Mouse (Mus musculus) urinary bladder, adult 2 months (tissue): Measurements from ENCODE around the gene Adamts6. TPM values are rescaled to one million over a fixed set of nuclear protein-coding genes. Genes with fewer than 3 reads are reported as not detected.
A peak's percentile ranks its signal among the peaks of the same experiment; 100 is the strongest.

Experiments
- DNase-seq: peaks from one replicate; pipeline ENCODE4 v3.0.0; 2022; ENCODE audit warnings: low spot score
- polyA plus RNA-seq: library from polyadenylated mRNA; depleted of rRNA; stranded (reverse); fragments of >200 nt; gene quantifications from 2 replicates; pipeline ENCODE4 v1.2.3, GENCODE M21; 2012; rRNA removed

Adamts6 gene
- 10.0 and 10.4 TPM in 2 replicates for polyA plus RNA-seq

DNA sequence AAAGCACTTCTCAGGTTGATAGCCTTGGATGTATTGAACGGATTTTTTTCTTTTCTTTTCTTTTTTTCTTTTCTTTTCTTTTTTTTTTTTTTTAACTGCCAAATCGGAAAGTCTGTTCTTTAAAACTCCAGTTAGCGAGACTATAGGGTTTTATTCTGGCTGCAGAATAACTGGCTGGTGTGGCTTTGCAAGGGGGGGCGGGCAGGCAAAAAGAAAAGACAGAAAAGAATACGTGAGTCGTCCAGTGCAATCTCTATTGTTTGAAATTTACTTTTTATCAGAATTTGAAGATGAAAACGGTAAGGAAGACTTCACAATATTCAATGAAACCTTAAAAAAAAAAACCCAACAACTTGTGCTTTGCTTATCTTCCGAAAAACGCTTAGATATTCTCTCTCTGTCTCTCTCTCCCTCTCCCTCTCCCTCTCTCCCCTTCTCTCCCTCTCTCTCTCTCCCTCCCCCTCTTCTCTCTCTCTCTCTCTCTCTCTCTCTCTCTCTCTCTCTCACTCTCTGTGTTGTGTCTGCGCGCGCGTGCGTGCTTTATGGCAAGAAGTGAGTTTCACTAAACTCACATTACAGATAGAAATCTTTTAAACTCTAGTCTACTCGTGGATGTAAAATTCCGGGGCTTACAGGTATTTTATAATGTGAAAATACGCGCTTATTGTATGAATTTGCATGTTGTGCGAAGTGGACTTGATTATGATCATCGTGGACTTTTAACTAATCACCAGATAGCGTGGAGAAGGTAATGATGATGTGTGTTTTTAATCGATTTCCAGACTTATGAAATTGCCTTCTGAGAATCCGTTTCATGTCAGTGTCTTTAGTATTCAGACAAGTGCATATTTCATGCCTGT is at the start of gene Adamts6:
Adamts6 (plus strand) TSS at position 470 of the 860 bp plus-strand sequence.
- DNase-seq, result no peak

DNA sequence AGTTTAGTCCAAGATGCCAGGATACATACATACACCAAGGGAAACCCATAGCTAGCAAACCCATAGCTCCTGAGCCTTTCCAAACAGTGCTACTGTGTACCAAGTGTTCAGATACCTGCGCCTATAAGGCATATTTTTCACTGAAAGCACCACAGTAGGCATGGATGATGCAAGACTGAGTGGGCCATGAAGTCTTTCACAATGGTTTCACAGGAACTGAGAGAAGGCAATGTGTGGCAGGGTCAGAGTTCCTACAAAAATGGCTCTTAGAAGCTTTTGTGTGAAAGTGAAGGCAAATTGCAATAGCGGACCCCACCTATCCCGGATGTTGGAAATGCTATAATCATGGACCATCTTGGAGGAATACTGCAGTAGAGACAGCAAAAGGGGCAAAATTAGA is 28.6 kb upstream of the Adamts6 start:
- DNase-seq, result no peak

DNA sequence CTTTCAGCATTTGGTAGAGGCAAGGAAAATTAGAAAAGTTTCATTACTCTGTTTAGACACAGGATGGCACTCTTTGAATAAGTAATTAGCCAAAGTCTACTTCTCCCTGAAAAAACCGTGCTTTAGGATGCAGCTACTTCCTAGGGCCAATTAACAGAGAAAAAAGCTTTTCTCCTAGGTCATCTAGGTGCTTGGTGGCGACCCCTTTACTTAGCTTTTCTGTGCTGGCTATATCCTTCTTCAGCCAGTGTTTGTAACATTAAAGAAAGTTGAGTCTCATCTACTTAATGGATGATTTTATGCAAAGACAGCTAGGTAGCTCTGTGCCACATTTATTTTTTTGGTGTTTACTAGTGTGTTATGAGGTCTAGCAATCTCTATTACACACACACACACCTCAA is 2.6 kb upstream of the Adamts6 start:
- no peak for DNase-seq

DNA sequence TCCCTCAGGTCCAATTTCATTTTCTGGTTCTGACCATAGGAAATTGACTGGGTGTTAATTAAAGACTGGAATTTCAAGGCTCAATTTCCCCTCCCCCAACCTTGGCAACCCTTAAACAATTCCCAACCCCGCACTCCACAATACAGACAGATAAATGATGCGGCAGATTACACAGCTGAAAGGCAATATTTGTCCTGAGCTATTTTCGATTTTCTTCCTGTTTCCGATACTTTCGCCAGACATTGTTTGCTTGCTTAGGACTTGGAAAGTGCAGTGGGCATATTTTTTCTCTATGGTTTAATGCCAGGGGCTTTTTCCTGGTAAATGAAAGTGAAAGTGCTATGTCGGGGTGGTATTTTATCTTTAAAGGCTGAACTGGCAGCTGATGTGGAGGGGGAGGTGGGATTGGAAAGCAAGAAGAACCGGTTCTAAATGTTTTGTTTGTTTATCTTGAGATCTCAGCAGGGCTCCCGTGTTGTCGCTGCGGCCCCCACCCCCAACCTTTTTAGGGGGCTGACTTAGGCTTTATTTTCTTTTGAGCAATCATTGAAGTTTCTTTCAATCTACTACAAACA is 1.8 kb upstream of the Adamts6 start:
- no peak for DNase-seq

DNA sequence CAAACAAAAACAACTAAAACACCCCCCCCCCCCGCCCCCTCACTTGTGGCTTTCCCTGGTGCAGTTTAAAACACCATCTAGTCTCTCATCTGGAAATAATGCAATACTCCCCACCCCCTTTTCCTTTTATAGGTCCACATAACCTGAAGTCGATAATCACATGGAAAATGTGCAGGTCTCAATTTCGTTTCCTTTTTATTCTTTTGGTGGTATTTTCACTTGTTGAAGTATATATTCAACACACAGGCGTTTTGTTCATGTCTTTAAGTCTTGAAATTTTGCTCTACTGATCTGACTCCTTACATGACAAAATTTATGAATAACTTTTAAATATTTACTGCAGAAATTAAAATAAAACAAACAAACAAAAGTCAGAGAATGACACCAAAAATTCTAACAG is 1.3 kb upstream of the Adamts6 start:
- DNase-seq, result no peak

DNA sequence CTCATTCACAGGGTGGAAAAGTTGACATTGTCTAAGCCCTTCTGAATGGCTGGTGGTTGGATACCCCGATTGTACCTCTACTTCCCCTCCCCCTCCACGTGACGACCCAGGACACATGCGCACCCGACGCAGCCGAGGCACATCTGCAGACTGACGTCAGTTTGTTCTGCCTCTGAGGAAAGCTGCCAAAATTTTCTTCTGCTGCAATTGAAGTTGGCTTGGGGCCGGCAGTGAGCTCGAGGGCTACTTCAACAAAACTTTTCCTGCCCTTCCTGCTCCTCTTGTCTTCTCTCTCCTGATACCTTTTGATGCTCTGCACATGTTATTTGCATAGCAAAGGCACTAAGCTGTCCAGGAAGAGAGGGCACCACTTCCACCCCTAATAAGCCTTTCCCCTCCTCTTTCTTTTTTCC is 732 bp upstream of the Adamts6 start:
- DNase-seq, result peak; percentile 62

DNA sequence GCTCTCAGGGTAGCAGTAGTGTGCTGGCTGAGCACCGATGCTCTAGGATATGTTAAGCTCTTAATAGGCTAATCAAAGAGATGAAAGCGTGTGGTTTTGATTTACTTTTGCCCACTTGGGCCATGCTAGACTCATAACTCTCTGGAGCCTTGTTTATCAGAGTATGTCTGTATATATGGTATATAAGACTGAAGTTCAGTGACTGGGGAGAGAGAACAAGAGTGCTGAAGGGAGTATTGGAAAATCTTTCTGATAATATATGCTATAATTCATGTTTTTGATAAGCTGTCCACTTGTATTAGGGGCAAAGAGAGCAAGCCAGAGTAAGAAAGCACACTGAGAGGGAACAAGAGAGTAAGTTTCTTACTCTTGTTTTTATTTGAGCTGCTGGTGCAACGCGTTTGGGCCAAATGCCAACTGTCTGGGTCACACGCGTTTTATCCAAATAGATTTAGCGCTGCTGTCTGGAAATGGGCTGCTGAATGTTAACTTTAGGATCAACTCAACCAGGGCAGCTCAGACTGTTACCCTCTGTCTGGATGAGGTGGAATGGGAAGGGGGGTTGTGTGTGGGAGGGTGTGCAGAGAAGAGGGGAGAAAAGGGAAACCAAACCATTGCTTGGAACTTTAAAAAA is 708 bp downstream of the Adamts6 start:
- DNase-seq, result peak; percentile 39

DNA sequence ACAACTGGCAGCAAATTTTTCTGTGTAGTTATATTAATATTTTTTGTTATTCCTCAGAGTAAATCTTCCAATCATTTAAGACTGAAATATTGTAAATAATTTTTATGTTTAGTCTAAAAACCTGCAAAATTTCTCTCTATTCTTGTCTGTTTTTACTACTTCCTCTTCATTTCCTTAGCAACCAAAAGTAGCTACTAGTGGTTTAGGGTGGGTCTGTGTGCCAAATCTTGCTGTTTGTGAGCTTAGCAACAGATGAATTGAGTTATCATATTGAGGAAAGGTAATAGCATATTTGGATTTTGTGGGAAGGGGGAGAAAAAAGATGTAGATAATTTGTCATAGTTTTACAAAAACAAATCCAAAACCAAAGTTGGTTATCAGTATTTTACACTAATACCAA is 1.5 kb downstream of the Adamts6 start:
- no peak for DNase-seq

DNA sequence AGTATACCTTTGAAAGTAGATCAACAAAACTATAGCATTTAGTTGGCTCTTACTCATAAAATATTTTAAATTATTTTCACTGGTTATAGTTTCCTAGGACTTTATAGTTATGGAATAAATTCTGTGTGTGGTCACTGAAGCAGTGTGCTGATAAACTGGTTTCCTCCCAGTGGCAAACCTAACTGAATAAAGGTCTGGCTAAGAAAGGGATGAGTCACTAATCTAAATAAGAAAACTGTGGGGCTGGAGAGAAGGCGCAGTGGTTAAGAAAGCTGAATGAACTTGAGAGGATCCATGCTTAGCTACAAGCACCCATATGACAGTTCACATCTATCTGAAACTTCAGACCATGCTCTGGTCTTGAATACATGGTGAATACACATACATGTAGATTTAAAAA is 7.8 kb downstream of the Adamts6 start:
- DNase-seq, result no peak

DNA sequence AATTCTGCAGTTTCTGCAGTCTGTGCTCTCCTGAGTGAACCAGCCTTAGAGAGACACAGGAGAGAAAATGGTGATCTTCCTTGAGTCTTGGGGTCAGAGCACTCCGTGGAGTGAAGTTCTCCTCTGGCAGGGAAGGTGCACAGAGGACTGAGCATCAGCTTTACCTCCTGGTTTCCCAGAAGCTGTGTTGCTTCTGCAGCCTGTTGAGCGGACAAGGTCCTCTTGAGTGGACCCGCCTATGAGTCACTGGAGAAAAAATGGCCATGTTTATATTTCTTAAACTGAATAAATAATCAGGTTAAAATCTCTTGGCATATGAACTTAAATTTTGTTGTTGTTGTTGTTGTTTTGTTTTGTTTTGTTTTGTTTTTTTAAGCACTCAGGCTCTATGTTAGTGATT is 41.7 kb downstream of the Adamts6 start:
- DNase-seq, result no peak

DNA sequence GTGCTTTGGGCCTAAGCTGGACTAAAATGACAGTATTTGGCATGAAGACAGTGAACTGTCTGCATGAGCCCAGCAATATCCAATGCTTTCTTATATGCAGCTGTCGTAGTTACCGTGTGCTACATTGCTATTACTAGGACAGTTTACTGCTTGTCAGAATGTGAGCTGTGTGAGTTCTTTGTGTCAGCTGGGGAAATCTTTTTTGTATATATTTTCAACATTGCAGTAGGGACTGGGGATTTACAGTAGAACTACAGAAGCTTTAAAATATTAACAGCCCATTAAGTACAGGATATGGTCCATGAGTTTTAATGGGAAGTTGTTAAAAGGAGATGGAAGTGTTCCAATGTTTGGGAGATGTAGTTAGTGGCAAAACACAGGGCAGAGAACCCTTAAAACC is 42.1 kb downstream of the Adamts6 start:
- no peak for DNase-seq

DNA sequence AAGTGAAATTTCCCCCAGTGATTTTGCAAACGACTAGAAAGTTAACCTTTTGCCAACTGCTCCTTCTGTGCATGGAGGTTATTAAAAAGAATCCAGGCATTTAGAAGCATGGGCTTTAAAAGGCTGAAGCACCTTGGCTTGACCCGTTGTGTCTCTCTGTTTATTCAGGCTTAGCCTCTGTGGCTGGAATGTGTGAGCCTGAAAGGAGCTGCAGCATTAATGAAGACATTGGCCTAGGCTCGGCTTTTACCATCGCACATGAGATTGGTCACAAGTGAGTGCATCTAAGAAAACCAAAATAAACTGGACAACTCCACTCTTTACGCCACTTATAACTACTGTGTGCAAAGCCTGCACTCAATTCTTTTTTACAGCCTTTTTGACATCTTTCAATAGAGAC is 65.0 kb downstream of the Adamts6 start:
- no peak for DNase-seq

DNA sequence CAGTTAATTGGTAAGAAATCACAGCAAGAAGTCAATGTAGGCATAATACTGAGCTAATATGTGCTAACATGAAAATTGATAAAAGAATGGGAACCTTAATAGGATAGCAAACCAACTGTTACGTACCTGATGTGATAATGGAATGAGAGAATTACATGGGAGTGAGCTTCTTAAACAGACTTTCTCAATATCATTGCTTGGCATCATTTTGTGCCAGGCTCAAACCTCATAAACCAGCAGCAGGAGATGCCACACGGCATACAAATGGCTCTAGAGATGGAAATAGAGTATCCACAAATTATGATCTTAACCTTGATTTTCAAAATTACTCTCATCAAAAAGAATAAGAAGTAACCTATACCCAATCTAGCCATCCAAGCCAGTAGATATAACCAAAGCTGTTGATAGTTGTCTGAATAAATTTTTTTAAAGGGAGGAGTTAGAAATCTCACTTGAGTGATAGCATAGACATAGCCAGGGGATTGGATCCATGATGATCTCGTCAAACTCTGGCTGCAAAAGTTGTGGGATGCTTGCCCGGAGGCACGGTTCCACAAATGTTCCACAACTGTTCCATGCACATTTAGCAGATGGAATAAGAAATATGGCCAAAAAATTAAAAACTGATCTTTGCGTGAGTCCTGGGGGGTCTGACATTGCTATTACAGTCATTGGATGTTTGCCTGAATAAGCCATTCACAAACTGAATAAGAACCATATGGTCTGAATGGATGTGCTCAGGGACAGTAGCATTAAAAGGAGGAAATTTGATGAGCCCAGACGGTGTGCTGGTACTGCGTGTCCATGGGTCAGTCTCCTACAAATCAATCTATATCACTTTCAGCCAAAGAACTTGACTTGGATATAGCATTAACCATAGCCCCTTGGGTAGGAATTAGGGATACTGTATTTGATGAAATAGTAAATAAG is 106.1 kb downstream of the Adamts6 start:
- DNase-seq, result no peak

DNA sequence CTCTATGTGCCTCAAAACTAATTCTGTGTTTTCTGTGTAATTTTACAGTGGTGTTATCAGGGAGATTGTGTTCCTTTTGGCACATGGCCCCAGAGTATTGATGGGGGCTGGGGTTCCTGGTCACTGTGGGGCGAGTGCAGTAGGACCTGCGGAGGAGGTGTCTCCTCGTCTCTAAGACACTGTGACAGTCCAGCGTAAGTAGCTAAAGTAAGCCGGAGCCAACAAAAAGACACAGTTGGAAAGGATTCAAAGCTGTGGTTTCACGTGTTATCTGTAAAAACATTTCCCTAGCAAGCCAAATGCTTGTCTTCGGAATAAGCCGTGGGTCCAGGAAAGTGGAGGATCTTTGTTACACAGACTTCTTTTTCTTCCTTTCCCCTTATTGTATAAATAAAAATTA is 110.2 kb downstream of the Adamts6 start:
- DNase-seq, result no peak

DNA sequence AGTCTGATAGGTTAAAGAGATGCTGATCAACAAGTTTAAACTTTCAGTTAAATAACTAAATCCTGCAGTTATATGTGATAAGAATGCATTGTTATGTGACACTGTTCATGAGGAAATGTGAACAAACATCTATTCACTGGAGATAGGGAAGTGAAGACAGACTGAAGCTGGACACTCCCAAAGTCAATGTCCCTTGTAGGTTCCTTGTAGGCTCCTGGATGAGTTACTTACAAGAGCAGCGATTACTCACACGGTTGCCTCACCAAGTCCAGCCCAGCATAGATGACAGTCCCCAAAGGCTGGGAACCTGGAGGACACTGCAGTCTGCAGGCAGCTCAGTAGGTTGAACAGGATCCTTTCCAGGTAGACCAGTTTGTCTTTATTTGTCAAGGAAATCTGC is 145.1 kb downstream of the Adamts6 start:
- no peak for DNase-seq

DNA sequence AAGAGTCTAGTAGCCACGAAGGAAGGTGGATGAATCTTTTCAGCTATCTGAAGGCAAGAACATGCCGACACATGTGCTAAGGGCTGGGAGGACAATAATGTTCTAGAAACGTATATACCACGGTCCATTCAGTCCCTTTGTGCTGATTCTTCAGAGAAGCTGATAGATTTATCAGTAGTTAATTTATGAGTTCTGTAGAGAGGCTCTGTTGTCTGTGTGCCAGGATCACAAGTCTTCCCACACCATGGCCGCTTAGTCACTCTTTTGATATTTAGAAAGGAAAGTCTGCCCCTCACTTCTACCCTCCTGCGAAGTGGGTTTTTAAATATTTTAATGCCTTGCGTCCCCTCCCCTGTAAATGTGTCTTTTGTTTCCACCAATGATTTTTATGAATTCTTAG is 154.9 kb downstream of the Adamts6 start:
- no peak for DNase-seq

DNA sequence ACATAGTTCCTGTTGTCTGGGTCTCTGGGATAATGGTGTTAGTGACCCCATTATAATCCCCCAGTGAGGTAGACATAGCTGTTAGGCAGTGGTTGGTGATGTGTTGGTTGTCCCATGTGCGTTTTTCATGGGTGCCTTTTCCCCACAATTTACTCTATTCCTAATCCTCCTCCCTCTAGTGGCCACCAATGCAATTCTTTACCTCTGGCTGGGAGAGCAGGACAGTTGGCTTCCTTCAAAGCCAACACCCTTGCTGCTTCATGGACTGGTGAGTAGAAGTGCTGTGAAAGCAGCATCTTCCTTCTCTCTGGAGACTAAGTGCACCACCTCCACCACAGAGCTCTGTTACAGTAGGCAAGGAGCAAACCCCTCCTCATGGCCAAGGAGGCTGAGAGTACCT is 157.8 kb downstream of the Adamts6 start:
- DNase-seq, result no peak

DNA sequence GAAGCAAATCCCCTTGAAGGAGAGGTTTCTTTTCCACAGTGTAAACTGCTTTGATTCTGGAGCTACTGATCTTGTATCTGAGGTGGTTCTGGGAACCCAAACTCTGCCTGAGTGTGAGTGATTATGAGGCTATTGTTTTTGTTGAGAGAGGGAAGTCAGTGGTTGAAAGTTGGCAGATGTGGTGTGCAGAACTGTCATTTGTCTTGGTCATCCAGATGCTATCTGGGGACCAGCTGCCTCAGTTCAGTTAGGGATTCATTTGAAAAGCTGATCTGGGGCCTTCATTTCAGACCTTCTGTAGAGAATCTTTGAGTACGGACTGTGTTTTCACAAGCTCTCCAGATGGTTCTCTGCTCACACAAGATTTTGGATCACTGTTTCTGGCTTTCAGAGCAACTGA is 159.3 kb downstream of the Adamts6 start:
- no peak for DNase-seq

DNA sequence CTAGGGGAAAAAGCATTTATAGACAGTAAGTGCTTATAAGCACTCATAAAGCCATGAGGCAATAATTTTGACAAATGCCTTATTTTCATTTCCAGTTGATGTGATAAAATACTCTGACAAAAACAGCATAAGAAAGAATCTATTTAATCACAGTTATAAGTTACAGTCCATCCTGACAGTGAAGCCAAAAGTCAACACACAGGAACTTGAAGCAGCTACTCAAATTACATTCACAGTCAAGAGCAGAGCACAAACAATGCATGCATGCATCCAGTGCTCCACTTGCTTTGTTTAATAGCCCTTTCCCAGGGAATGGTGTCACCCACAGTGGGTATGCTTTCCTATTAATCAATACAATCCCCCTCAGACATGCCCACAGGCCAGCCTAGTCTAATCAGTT is 159.8 kb downstream of the Adamts6 start:
- no peak for DNase-seq

DNA sequence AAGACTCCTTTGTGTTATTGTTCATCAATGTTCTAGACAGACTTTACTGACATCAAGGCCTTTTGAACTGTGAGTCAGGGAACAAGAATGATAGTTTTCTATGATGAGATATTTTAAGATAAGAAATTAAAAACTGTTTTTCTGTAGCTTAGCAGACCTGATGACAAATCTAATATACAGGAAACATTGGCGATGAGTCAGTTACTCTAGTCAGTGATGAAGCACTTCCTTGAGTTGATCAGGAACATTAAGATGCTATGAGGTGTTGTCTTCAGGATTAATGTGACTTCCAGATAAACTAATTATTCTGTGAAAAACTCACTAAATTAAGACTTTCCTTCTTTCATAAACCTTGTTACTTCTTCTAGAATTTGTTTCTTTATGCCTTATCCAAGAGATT is 160.7 kb downstream of the Adamts6 start:
- no peak for DNase-seq

DNA sequence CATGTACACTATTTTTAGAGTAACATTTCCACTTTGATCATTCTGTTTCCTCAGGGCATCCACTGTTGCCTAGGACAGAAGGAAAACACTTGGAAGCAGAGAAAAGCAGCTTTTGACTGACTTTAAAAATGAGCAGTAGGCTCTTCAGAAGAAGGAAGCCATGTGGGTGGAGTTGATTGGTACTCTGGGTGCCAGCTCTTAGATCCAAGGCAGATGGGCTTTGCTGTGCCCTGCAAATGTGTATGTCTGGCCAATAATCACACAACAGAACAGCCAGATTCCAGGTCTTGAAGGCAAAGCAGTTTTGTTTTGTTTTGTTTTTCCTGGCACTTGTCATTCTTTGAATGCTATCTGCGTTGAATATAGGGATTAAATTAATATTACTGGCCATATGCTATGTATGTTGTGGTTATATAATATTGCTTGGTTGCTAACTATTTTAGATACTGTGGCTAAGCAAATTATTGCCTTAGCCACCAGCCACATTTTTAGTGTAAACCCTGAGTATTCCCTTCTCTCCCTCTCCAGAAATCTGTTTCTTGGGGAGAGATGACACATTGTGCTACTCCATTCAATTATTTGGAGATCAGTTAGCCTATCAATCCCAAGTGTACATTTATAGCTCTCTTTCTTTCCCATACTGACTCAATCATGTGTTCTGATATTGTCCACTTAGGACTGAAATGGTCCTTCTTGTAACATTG is 165.8 kb downstream of the Adamts6 start:
- no peak for DNase-seq
